ENCODE assay signal across 16 mouse cellular contexts in genomic region chr16:45960978-45961377, GRCm38 (mm10). TPM values are rescaled to one million over a fixed set of nuclear protein-coding genes. Genes with fewer than 3 reads are reported as not detected.
"Had no signal": no experiment of that assay in that cellular context is flagged by ENCODE, and none has a peak within 500 bp of the region (broad histone marks: within the 10 kb centered on the region; RNA-seq: fewer than 3 reads in every experiment).

No protein-coding gene starts in this region.

- H3K4me2 ChIP-seq: neural tube, embryonic 15.5 days; stomach, embryonic 15.5 days had no signal

- H3K9ac ChIP-seq: neural tube, embryonic 15.5 days; stomach, embryonic 15.5 days had no signal

- DNase-seq: retina, postnatal 1 day; right cerebral cortex, adult 18-20 months; right cerebral cortex, postnatal 14 days; right cerebral cortex, postnatal 25 days; right cerebral cortex, postnatal 4 days; spleen, adult 18-20 months; thymus, adult 18-20 months; thymus, adult 2 months; thymus, postnatal 14 days; thymus, postnatal 25 days; thymus, postnatal 36 days; thymus, postnatal 4 days had no signal

- H3K4me3 ChIP-seq: neural tube, embryonic 15.5 days; stomach, embryonic 15.5 days had no signal

- H3K36me3 ChIP-seq: stomach, embryonic 15.5 days had no signal

- H3K27ac ChIP-seq: neural tube, embryonic 15.5 days; stomach, embryonic 15.5 days; stomach, postnatal 0 days had no signal

- H3K4me1 ChIP-seq: neural tube, embryonic 15.5 days; stomach, embryonic 15.5 days had no signal

- H3K27me3 ChIP-seq: neural tube, embryonic 15.5 days; stomach, embryonic 15.5 days had no signal

- H3K9me3 ChIP-seq: neural tube, embryonic 15.5 days; stomach, embryonic 15.5 days had no signal

RNA-seq across cellular contexts. Expression of gene Phldb2, which starts 7.6 kb away (rescaled TPM):
- total RNA-seq: neutrophil, adult 5-6 weeks had no signal
